Mouse (Mus musculus) forebrain, embryonic 11.5 days (tissue): ENCODE measurements around the gene Ccdc157. TPM values are rescaled to one million over a fixed set of nuclear protein-coding genes. Genes with fewer than 3 reads are reported as not detected.

Experiments used
- ATAC-seq: fragments of 200-750 bp; cut with Nextera tagmentation; replicated peaks from 2 replicates; pipeline ENCODE4 v1.8.0; 2017; ENCODE audit warnings: moderate TSS enrichment; ENCODE audit not compliant: low FRiP score
- DNase-seq: peaks from one replicate; pipeline ENCODE4 v3.0.0-alpha.2; 2017; ENCODE audit warnings: low spot score
- H3K27ac ChIP-seq: fragments of 300-500 bp; sonication (generic); 2 replicates; pipeline ENCODE4 v1.5.1; 2014; ENCODE audit warnings: low read depth, low read length
- H3K27me3 ChIP-seq: fragments of 300-500 bp; sonication (generic); 2 replicates; pipeline ENCODE4 v1.6.1; 2014; ENCODE audit warnings: mild to moderate bottlenecking, low read length, mixed read lengths; ENCODE audit not compliant: control insufficient read depth, insufficient read depth
- H3K36me3 ChIP-seq: fragments of 300-500 bp; sonication (generic); 2 replicates; pipeline ENCODE4 v1.6.1; 2014; ENCODE audit warnings: mild to moderate bottlenecking, low read length, moderate library complexity, mixed read lengths; ENCODE audit not compliant: control insufficient read depth, insufficient read depth
- H3K4me1 ChIP-seq: fragments of 300-500 bp; sonication (generic); replicated peaks from 2 replicates; pipeline ENCODE4 v1.6.1; 2014; ENCODE audit warnings: low read length, mixed read lengths; ENCODE audit not compliant: control insufficient read depth, insufficient read depth
- H3K4me2 ChIP-seq: fragments of 300-500 bp; sonication (generic); 2 replicates; pipeline ENCODE4 v1.6.1; 2014; ENCODE audit warnings: low read depth, mild to moderate bottlenecking, low read length, moderate library complexity, mixed read lengths; ENCODE audit not compliant: severe bottlenecking
- H3K4me3 ChIP-seq: fragments of 300-500 bp; sonication (generic); 2 replicates; pipeline ENCODE4 v1.5.1; 2014; ENCODE audit warnings: low read depth, low read length
- H3K9ac ChIP-seq: fragments of 300-500 bp; sonication (generic); 2 replicates; pipeline ENCODE4 v1.6.1; 2014; ENCODE audit warnings: low read length
- H3K9me3 ChIP-seq: fragments of 300-500 bp; sonication (generic); 2 replicates; pipeline ENCODE4 v1.6.1; 2016; ENCODE audit warnings: low read length, mixed read lengths; ENCODE audit not compliant: control insufficient read depth
- WGBS: fragments of 180-500 bp; shearing (Covaris S2); extraction: QIAGEN DNeasy Blood & Tissue Kit; methylation state at CpG from one replicate; pipeline ENCODE4 v1.1.7; 2014; 5-methylcytosine and 5-hydroxymethylcytosine counted together
- polyA plus RNA-seq: library from polyadenylated mRNA; unstranded; fragments of >200 nt; fragmentation: Nextera tagmentation; extraction: Ambion mirVana; gene quantifications from 2 replicates; pipeline ENCODE4 v1.2.1, GENCODE M21; 2014

Gene Ccdc157
- polyA plus RNA-seq, 1 experiment from 2014 or later, result 5.9 TPM

DNA sequence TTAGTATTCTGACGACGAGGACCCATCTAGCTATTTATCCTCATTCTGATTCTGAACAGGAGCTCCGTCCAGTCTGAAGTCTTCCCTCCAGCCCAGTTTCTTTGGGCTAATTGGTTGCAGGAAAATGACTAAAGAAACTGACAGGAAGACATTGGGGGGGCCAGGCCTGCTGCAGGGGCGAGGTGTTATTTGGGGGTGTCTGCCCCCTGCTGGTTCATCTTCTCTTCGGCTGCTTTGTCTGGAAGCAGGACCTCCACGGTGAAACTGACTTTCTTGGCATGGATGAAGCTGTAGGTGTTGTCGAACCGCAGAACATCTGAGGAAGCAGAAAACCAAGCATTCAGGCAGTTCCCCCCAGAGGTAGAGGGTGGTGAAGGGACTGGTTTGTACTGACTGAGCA, 62.0 kb downstream of the Ccdc157 start:
- no peak for DNase-seq
- ATAC-seq, result no peak
- Histone ChIP-seq H3K27ac (no peak overlapping the region), H3K4me3 (no peak overlapping the region), H3K4me2 (no peak overlapping the region), H3K9me3 (no peaks in the 10 kb centered on the region), H3K4me1 (peaks cover 9% of the 10 kb centered on the region; the same call in 1 of the 2 replicates), H3K9ac (no peak overlapping the region), H3K27me3 (no peaks in the 10 kb centered on the region), H3K36me3 (no peaks in the 10 kb centered on the region)
- 69% methylated on average over 8 of the region's 8 CpGs for WGBS

DNA sequence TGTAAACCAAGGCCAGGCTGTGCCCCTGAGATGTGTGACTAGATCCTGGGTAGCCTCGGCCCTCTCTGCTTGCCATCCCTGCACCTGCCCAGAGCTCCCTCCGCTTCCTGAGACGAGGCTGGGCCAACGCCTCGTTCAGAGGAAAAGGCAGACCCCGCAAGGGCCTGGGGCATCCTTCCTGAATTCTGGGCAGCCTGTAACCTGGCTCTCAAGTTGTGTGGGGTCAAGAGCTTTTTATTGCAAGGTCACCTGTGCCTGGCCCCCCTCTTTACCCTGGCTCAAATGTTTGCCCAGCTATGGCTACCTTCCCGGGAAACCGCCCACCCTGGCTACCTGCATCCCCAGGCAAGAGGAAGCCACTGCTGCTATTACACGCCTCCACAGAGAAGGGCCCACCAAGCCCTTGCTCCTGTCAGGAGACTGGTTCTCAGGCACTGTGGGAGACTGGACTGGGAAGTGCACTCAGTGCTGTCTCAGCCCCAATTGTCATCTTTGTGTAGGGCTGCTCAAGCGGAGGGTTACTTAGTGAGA, 62.9 kb downstream of the Ccdc157 start:
- Histone ChIP-seq H3K9ac (peak overlapping the region; percentile 77), H3K36me3 (no peaks in the 10 kb centered on the region), H3K27me3 (no peaks in the 10 kb centered on the region), H3K4me3 (peak overlapping the region; percentile 46), H3K9me3 (no peaks in the 10 kb centered on the region), H3K4me2 (peak overlapping the region; percentile 90), H3K27ac (peak overlapping the region; percentile 84), H3K4me1 (peaks cover 9% of the 10 kb centered on the region; the same call in 1 of the 2 replicates)
- DNase-seq (peak; percentile 60), ATAC-seq (peak; percentile 46)
- 20% methylated on average over 10 of the region's 10 CpGs for WGBS

DNA sequence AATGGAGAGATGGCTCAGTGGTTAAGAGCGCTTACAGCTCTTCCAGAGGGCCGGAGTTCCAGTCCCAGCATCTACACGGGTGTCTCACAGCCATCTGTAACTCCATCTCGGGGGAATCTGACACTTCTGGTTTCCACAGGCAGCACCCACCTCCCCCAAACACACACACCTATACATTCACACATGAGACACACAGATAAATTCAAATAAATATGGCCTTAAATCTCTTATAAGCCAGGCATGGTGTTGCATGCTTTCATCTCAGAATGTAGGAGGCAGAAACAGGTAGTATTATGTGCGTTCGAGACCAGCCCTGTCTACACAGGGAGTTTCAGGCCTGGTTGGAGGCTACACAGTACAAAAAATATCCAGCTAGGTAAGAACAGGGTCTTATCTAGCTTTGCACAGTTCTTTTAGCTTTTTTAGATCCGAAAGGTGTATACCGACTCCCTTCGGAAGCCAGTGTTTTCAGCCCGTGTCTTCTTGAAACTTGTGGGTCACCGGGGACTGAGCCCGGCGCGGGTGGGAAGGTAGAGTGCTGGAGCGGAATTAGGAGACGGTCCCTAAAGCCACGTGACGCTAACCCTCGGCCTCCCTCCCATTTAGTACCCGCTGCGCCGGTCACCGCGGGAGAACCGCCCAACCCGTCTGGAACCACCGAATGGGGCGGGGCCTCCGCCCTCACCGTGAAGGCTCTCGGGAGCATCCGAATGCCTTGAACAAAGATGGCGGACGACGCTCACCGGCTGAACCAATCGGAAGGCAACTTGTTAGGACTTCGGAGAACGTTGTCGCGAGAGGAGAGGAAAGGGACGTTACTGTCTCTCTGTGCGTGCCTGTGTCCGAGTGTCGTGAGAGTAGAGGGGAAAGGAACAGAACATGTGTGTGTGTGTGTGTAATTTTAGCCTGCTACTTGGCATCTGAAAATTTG, 63.8 kb downstream of the Ccdc157 start:
- Histone ChIP-seq H3K4me1 (peaks cover 9% of the 10 kb centered on the region; the same call in 1 of the 2 replicates), H3K27me3 (no peaks in the 10 kb centered on the region), H3K4me3 (peak overlapping the region; percentile 46), H3K9me3 (no peaks in the 10 kb centered on the region), H3K9ac (peak overlapping the region; percentile 77), H3K4me2 (peak overlapping the region; percentile 90), H3K27ac (peak overlapping the region; percentile 84), H3K36me3 (no peaks in the 10 kb centered on the region)
- DNase-seq (peak; percentile 99), ATAC-seq (peak; percentile 93)
- 3% methylated on average over 45 of the region's 45 CpGs for WGBS

GRCm38 (mm10) chr11:4095171-4096053, 64.7 kb downstream of the Ccdc157 start, which contains the start of gene Mtfp1:
Gene Mtfp1 (minus strand): TSS chr11:4095445.
- peak within 1 kb of the TSS; percentile 55 for H3K9ac ChIP-seq
- H3K27ac ChIP-seq, result 0 out of 2 replicates have a peak within 1 kb of the TSS, but pooled peaks have one; percentile 50
- DNase-seq (peak; percentile 73), ATAC-seq (no peak)
- H3K4me3 ChIP-seq, result peak within 1 kb of the TSS; percentile 51
- H3K4me1 ChIP-seq, result peaks cover 9% of the 10 kb centered on the region; the same call in 1 of the 2 replicates
- no peaks in the 10 kb centered on the region for H3K27me3 ChIP-seq
- H3K9me3 ChIP-seq, result no peaks in the 10 kb centered on the region
- WGBS, result 8% methylated on average over 34 of the region's 34 CpGs
- no peaks in the 10 kb centered on the region for H3K36me3 ChIP-seq
- peak within 1 kb of the TSS; percentile 90 for H3K4me2 ChIP-seq

DNA sequence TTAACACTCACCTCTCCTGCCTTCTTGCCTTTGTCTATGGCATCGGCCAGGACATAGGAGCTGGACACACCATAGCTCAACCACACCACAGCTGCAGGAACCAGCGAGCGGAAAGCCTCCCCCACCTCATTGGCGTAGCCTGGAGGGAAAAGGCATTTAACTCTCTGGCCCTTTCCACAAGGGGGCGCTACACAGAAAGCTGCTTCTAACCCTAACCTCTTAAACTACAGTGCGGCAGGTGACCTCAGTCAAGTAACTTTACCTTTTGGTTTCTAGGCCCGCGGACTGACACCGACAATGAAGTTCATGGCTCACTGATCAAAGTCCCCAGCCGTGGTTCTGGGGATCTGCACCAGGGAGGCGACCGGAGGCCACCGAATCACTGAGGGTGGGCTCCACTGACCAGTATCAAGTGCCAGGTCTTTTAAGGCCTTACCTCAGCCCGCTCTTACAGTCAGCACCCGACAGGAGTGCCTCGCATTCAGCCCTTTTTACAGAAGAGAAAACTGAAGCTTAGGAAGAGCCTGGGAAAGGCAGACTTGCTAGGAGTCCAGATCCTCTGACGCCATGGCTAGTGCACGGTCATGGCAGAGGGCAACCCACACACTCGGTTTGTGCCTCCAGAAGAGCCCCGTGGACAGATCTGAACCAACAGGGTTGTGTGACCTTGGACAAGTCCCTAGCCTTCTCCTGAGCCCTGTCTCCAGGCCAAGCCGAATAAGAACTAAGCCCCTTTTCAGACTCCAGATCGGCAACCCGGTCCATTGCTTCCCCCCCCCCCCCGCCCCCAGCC, 65.5 kb downstream of the Ccdc157 start:
- H3K9me3 ChIP-seq, result no peaks in the 10 kb centered on the region
- ATAC-seq (no peak), DNase-seq (peak; percentile 80)
- 0 out of 2 replicates have a peak overlapping the region, but pooled peaks have one; percentile 50 for H3K27ac ChIP-seq
- no peaks in the 10 kb centered on the region for H3K36me3 ChIP-seq
- peak overlapping the region; percentile 55 for H3K9ac ChIP-seq
- H3K27me3 ChIP-seq, result no peaks in the 10 kb centered on the region
- peaks cover 9% of the 10 kb centered on the region; the same call in 1 of the 2 replicates for H3K4me1 ChIP-seq
- 5% methylated on average over 23 of the region's 24 CpGs for WGBS
- peak overlapping the region; percentile 51 for H3K4me3 ChIP-seq
- H3K4me2 ChIP-seq, result peak overlapping the region; percentile 90

DNA sequence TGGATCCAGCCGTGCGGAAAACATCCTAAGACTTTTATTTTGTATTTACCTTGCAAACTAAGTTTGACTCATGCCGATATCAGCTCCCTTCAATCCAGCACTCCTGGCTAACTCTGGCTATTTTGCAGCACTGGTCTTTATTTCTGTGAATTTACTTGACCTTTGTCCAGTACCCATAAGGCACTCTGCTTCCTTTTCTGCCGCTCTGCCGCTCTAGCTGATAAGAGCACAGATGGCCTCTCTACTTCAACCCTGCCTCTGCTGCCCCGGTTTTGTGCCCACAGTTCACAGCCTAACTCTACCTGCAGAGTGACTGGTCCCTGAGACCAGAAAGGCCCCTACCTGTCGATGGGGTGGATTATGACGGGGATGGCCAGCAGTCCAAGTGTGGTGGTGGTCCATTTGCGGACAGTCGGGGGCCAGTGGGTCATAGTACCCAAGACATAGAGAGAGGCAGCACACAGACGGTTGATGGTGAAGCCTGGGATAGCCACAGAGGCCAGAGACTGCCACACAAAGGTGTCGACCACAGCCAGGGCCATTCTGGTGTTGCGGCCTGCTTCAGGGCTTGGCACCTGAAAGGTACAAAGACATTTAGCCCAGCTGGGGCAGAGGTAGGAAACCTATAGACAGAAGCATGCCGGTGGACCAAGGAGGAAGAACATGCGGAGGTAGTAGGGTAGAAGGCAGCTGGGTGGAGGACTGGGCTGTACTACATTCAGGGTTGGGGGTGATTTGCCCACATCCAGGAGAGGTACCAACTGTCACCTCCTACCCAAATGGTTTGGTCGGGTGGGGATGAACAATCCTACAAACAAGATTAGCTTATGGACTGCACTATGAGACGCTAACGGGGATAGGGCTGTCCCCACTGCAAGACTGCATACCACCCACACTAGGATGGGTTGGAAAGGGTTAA, 66.4 kb downstream of the Ccdc157 start:
- H3K27me3 ChIP-seq, result no peaks in the 10 kb centered on the region
- ATAC-seq, result no peak
- H3K36me3 ChIP-seq, result no peaks in the 10 kb centered on the region
- H3K4me3 ChIP-seq, result no peak overlapping the region
- no peak overlapping the region for H3K4me2 ChIP-seq
- no peak overlapping the region for H3K27ac ChIP-seq
- H3K9ac ChIP-seq, result no peak overlapping the region
- DNase-seq, result no peak
- no peaks in the 10 kb centered on the region for H3K9me3 ChIP-seq
- peaks cover 9% of the 10 kb centered on the region; the same call in 1 of the 2 replicates for H3K4me1 ChIP-seq
- 88% methylated on average over 18 of the region's 18 CpGs for WGBS
